Mouse (Mus musculus) heart, embryonic 12.5 days (tissue): ENCODE measurements at regions not wholly inside any gene's neighbourhood (a gene's known extent, or its start where the extent isn't known, plus 50 kb on each side); places are given as distances from the start of the nearest gene placed in this dataset.

ENCODE experiments used
- ATAC-seq: fragments of 200-750 bp; cut with Nextera tagmentation; 2 replicates; pipeline ENCODE4 v1.8.0; 2017; ENCODE audit warnings: moderate TSS enrichment, moderate library complexity; ENCODE audit not compliant: insufficient number of reproducible peaks, low FRiP score
- H3K27ac ChIP-seq: fragments of 300-500 bp; sonication (generic); 2 replicates; pipeline ENCODE4 v1.5.1; 2016; ENCODE audit warnings: mild to moderate bottlenecking, moderate library complexity; ENCODE audit not compliant: poor library complexity, severe bottlenecking
- H3K27me3 ChIP-seq: fragments of 300-500 bp; sonication (generic); replicated peaks from 2 replicates; pipeline ENCODE4 v1.6.1; 2016; ENCODE audit warnings: mild to moderate bottlenecking, moderate library complexity
- H3K36me3 ChIP-seq: fragments of 300-500 bp; sonication (generic); 2 replicates; pipeline ENCODE4 v1.6.1; 2016; ENCODE audit warnings: mild to moderate bottlenecking, moderate library complexity
- H3K4me1 ChIP-seq: fragments of 300-500 bp; sonication (generic); replicated peaks from 2 replicates; pipeline ENCODE4 v1.6.1; 2016; ENCODE audit warnings: mild to moderate bottlenecking
- H3K4me2 ChIP-seq: fragments of 300-500 bp; sonication (generic); 2 replicates; pipeline ENCODE4 v1.6.1; 2016; ENCODE audit warnings: mild to moderate bottlenecking, moderate library complexity
- H3K4me3 ChIP-seq: fragments of 300-500 bp; sonication (generic); 2 replicates; pipeline ENCODE4 v1.5.1; 2016; ENCODE audit warnings: mild to moderate bottlenecking
- H3K9ac ChIP-seq: fragments of 300-500 bp; sonication (generic); 2 replicates; pipeline ENCODE4 v1.6.1; 2016; ENCODE audit warnings: mild to moderate bottlenecking, moderate library complexity
- H3K9me3 ChIP-seq: fragments of 300-500 bp; sonication (generic); replicated peaks from 2 replicates; pipeline ENCODE4 v1.6.1; 2016; ENCODE audit warnings: mild to moderate bottlenecking, moderate library complexity
- whole genome bisulfite sequencing: fragments of 180-500 bp; shearing (Covaris S2); methylation state at CpG from one replicate; pipeline ENCODE4 v1.1.7; 2016; 5-methylcytosine and 5-hydroxymethylcytosine counted together

DNA sequence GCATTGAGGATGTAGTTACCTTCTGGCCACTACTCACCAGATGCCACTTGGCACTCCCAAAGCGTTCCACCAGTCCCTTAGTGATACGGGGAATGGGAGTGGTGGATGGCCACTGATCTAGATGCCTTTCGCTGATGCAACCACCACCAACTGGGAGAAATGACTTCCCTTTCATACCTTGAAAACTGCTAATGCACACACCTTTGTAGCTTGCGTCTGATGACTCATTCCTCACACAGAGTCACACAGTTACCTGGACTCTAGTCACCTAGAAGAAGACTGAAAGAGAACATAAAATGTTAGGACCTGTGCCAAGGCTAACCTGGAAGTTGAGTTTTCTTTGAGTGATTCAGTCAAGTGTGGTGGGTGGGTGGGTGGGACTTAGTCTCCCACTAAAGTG lies 90.0 kb upstream of the Tmc1 start:
- no peak overlapping the region for H3K4me2 ChIP-seq

GRCm38 (mm10) chr19:21042536-21042935 lies 88.5 kb upstream of the Tmc1 start:
- WGBS, result 83% methylated on average over 3 of the region's 3 CpGs
- Histone ChIP-seq H3K4me1 (no peaks in the 10 kb centered on the region), H3K4me2 (no peak overlapping the region), H3K4me3 (no peak overlapping the region), H3K9ac (no peak overlapping the region), H3K27me3 (no peaks in the 10 kb centered on the region), H3K9me3 (peaks cover 5% of the 10 kb centered on the region), H3K27ac (no peak overlapping the region), H3K36me3 (no peaks in the 10 kb centered on the region)
- ATAC-seq, result no peak

More for the DNA sequence above, 90.0 kb upstream of the Tmc1 start:
- 84% methylated on average over 4 of the region's 4 CpGs for WGBS
- peaks cover 5% of the 10 kb centered on the region for H3K9me3 ChIP-seq
- no peaks in the 10 kb centered on the region for H3K27me3 ChIP-seq
- H3K9ac ChIP-seq, result no peak overlapping the region
- no peaks in the 10 kb centered on the region for H3K4me1 ChIP-seq
- no peak for ATAC-seq
- no peaks in the 10 kb centered on the region for H3K36me3 ChIP-seq
- no peak overlapping the region for H3K27ac ChIP-seq
- H3K4me3 ChIP-seq, result no peak overlapping the region

GRCm38 (mm10) chr19:21037448-21038077 lies 83.6 kb upstream of the Tmc1 start:
- H3K27me3 ChIP-seq, result no peaks in the 10 kb centered on the region
- no peak overlapping the region for H3K9ac ChIP-seq
- H3K4me2 ChIP-seq, result no peak overlapping the region
- H3K27ac ChIP-seq, result no peak overlapping the region
- no peaks in the 10 kb centered on the region; the same call in 1 of the 2 replicates for H3K9me3 ChIP-seq
- 42% methylated on average over 10 of the region's 10 CpGs for WGBS
- peaks cover 6% of the 10 kb centered on the region for H3K4me1 ChIP-seq
- H3K4me3 ChIP-seq, result no peak overlapping the region
- no peaks in the 10 kb centered on the region for H3K36me3 ChIP-seq
- no peak for ATAC-seq

DNA sequence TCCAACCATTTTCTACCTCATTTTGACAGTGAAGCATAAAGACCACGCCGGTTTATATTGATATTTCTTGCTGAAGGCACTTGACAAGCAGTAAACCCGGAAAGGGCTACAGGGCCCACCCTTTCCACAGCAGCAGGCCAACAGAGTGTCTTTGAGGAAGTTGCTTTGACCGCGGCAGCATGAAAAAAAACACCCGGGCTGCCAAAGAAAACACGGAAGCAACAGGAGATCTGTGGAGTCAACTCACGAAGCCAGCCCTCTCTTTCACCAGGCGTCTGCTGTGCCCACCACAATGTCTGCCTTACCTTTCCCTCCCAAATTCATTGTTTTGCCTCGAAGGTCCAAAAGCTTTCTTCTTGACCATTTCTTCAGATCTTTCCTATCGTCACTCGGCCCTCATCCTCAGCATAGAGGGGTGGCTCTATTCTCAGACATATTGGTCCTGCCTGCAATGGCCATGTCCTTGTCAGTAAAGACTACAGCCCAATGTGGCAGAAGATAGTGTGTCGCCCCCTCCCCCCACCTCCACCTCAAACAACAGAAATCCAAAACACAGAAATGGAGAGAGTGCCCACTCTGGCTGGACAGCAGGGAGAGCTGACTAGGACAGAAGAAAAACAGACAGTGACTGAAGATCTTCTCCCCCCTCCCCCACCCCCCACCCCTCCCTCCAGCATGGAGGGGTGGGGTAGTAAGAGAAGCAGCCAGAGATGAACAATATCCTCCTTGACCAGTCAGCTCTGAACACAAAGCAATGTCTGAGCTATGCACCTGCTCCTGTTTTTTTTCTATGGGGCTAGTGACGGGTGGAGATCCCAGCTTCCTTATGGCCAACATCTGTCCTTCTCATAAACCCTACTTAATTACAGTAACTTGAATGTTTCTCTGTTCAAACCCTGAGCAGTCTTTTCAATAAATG lies 82.8 kb upstream of the Tmc1 start:
- ATAC-seq, result peak; percentile 68
- peak overlapping the region; percentile 32 for H3K4me2 ChIP-seq
- H3K4me3 ChIP-seq, result no peak overlapping the region
- H3K27me3 ChIP-seq, result no peaks in the 10 kb centered on the region
- peaks cover 6% of the 10 kb centered on the region for H3K4me1 ChIP-seq
- no peak overlapping the region for H3K9ac ChIP-seq
- WGBS, result 45% methylated on average over 14 of the region's 14 CpGs
- H3K9me3 ChIP-seq, result no peaks in the 10 kb centered on the region
- H3K36me3 ChIP-seq, result no peaks in the 10 kb centered on the region
- 0 out of 2 replicates have a peak overlapping the region, but pooled peaks have one; percentile 15 for H3K27ac ChIP-seq

DNA sequence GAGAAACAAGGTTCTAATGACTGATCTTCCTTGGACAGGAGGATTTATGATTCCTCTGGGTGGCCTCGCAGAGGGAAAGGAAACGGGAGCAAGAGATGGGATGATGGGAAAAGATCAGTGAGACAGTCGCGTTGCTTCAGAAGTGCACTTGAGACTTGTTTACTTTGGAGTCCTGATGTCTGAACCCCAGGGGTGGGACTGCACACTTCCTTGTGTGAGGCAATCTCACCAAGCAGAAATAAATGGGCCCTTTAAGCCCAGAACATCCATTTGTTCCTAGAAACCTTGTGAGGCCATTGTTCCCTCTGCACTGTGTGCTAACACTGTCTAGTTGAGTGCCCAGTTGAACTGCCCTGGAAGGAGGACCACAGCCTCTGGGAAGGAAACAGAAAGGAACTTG lies 81.5 kb upstream of the Tmc1 start:
- no peaks in the 10 kb centered on the region for H3K36me3 ChIP-seq
- H3K9me3 ChIP-seq, result no peaks in the 10 kb centered on the region
- 66% methylated on average over 4 of the region's 4 CpGs for WGBS
- H3K27me3 ChIP-seq, result no peaks in the 10 kb centered on the region
- no peak overlapping the region for H3K9ac ChIP-seq
- no peak overlapping the region for H3K4me3 ChIP-seq
- peaks cover 6% of the 10 kb centered on the region for H3K4me1 ChIP-seq
- no peak overlapping the region for H3K4me2 ChIP-seq
- ATAC-seq, result no peak
- H3K27ac ChIP-seq, result no peak overlapping the region

- WGBS, result 81% methylated on average over 3 of the region's 3 CpGs
- Histone ChIP-seq H3K36me3 (no peaks in the 10 kb centered on the region), H3K27ac (no peak overlapping the region), H3K9ac (no peak overlapping the region), H3K4me1 (peaks cover 6% of the 10 kb centered on the region), H3K4me3 (no peak overlapping the region), H3K27me3 (no peaks in the 10 kb centered on the region), H3K4me2 (no peak overlapping the region), H3K9me3 (no peaks in the 10 kb centered on the region)
- ATAC-seq, result no peak
These were observed 80.0 kb upstream of the Tmc1 start for GRCm38 (mm10) chr19:21033991-21034390.

- Histone ChIP-seq H3K27ac (no peak overlapping the region), H3K27me3 (no peaks in the 10 kb centered on the region)
- 62% methylated on average over 2 of the region's 2 CpGs for WGBS
These were observed 78.6 kb upstream of the Tmc1 start for GRCm38 (mm10) chr19:21032558-21032957.

GRCm38 (mm10) chr19:21031768-21032308 lies 77.8 kb upstream of the Tmc1 start:
- no peak for ATAC-seq
- H3K27me3 ChIP-seq, result no peaks in the 10 kb centered on the region
- H3K27ac ChIP-seq, result no peak overlapping the region
- H3K4me3 ChIP-seq, result no peak overlapping the region
- H3K4me2 ChIP-seq, result no peak overlapping the region
- no peaks in the 10 kb centered on the region for H3K36me3 ChIP-seq
- 76% methylated on average over 4 of the region's 4 CpGs for WGBS
- peaks cover 2% of the 10 kb centered on the region for H3K4me1 ChIP-seq
- no peak overlapping the region for H3K9ac ChIP-seq
- H3K9me3 ChIP-seq, result no peaks in the 10 kb centered on the region

More at GRCm38 (mm10) chr19:21032558-21032957, 78.6 kb upstream of the Tmc1 start:
- H3K4me1 ChIP-seq, result peaks cover 6% of the 10 kb centered on the region
- H3K4me2 ChIP-seq, result no peak overlapping the region
- no peak for ATAC-seq
- no peaks in the 10 kb centered on the region for H3K36me3 ChIP-seq
- no peak overlapping the region for H3K4me3 ChIP-seq
- no peak overlapping the region for H3K9ac ChIP-seq
- no peaks in the 10 kb centered on the region for H3K9me3 ChIP-seq

DNA sequence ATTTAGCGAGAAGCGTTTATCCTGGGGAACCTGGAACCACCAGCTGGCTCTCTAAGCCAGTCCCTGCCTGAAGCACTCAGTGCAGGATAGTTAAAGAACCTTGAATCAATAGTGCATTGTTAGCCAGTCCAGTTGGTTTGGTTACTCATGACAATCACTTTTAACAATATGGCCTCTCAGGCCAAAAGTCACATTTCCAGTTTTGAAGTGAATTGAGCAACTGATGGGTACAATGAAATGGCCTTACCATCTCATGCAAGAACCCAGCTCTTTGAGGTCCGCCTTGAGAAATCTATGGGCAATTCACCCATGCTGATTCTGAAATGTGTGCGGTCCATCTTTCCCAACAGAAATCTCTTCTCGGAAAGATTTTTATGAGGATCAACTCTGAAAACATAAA lies 77.0 kb upstream of the Tmc1 start:
- Histone ChIP-seq H3K9ac (no peak overlapping the region), H3K27ac (no peak overlapping the region), H3K4me2 (no peak overlapping the region), H3K9me3 (no peaks in the 10 kb centered on the region), H3K4me3 (no peak overlapping the region), H3K4me1 (no peaks in the 10 kb centered on the region), H3K27me3 (no peaks in the 10 kb centered on the region), H3K36me3 (no peaks in the 10 kb centered on the region)
- 84% methylated on average over 5 of the region's 5 CpGs for whole genome bisulfite sequencing
- no peak for ATAC-seq

- Histone ChIP-seq H3K4me3 (no peak overlapping the region), H3K9ac (no peak overlapping the region), H3K4me1 (no peaks in the 10 kb centered on the region), H3K27me3 (no peaks in the 10 kb centered on the region), H3K4me2 (no peak overlapping the region), H3K36me3 (no peaks in the 10 kb centered on the region), H3K27ac (no peak overlapping the region), H3K9me3 (no peaks in the 10 kb centered on the region)
- no peak for ATAC-seq
- 77% methylated on average over 3 of the region's 3 CpGs for whole genome bisulfite sequencing
These were observed 75.0 kb upstream of the Tmc1 start for GRCm38 (mm10) chr19:21028981-21029380.

DNA sequence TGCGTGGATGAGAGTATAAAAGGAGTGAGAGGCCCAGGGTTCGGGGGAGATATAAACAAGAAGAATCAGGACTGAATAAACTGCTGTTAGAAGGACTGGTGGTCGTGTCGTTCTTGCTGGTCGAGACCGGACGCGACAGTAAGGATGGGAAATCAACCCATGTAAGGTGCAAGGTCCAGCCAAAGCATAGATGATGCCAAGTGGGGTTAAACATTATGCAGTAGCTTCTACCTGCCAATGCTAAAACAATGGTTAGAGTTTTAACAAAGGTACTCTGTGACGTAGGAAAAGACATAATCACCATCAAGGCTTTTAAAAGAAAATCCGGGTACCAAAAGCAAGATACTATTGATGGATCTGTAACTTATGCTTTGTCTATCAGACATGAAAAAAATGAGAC lies 58.4 kb upstream of the Tmc1 start:
- no peaks in the 10 kb centered on the region for H3K27me3 ChIP-seq
- WGBS, result 88% methylated on average over 9 of the region's 10 CpGs

More for the DNA sequence above, 58.4 kb upstream of the Tmc1 start:
- no peak overlapping the region for H3K4me2 ChIP-seq
- no peak for ATAC-seq
- no peaks in the 10 kb centered on the region for H3K36me3 ChIP-seq
- no peaks in the 10 kb centered on the region for H3K9me3 ChIP-seq
- no peak overlapping the region for H3K9ac ChIP-seq
- H3K27ac ChIP-seq, result no peak overlapping the region
- no peaks in the 10 kb centered on the region for H3K4me1 ChIP-seq
- no peak overlapping the region for H3K4me3 ChIP-seq
